Comparison of ENCODE assay signal across 20 mouse cellular contexts in the genomic region with DNA sequence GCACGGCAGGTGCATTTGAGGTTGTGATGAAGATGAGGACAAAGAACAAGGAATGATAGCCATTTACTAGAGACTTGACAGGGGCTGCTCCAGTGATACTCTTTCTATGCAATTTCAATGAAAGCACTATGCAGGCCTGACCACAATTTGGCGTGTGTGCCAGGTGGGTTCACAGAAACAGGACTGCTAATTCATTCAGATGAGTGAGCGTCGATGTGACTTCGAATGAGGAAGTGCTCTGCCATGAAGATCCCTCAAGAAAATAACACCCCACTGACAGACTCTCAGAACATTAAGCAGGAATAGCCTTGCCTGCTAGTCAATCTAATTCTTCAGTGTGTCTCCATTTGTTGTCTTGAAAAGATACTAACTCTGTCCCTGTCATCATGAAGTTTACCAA. TPM values are rescaled to one million over a fixed set of nuclear protein-coding genes. Genes with fewer than 3 reads are reported as not detected.
"Had no signal": no experiment of that assay in that cellular context is flagged by ENCODE, and none has a peak within 500 bp of the region (broad histone marks: within the 10 kb centered on the region; RNA-seq: fewer than 3 reads in every experiment).

No protein-coding gene starts in this region.

- DNase-seq: gastrocnemius, adult 2 months; gastrocnemius, postnatal 10 days; gastrocnemius, postnatal 25 days; heart, adult 18-20 months; heart, postnatal 4 days; kidney, adult 18-20 months; layer of hippocampus, postnatal 36 days had no signal

- H3K4me1 ChIP-seq: heart, embryonic 10.5 days; heart, embryonic 12.5 days; intestine, embryonic 15.5 days; limb, embryonic 13.5 days; limb, embryonic 15.5 days; liver, embryonic 12.5 days had no signal

- H3K27ac ChIP-seq: gastrocnemius, adult 2 months; heart, embryonic 10.5 days; hindbrain, embryonic 14.5 days; intestine, embryonic 15.5 days; layer of hippocampus, adult 2 months; limb, embryonic 13.5 days; limb, embryonic 15.5 days; liver, embryonic 12.5 days; liver, embryonic 14.5 days had no signal

- H3K36me3 ChIP-seq: heart, embryonic 10.5 days; heart, embryonic 12.5 days; intestine, embryonic 15.5 days; limb, embryonic 13.5 days; limb, embryonic 15.5 days; liver, embryonic 12.5 days had no signal

- ATAC-seq: hindbrain, embryonic 16.5 days; inflammation-experienced regulatory T-cells, adult 6 months; intestine, embryonic 15.5 days; intestine, postnatal 0 days; liver, embryonic 12.5 days had no signal

- H3K4me2 ChIP-seq: heart, embryonic 12.5 days; hindbrain, embryonic 14.5 days; intestine, embryonic 15.5 days; limb, embryonic 13.5 days; limb, embryonic 15.5 days; liver, embryonic 12.5 days had no signal

- H3K4me3 ChIP-seq: gastrocnemius, adult 2 months; heart, embryonic 10.5 days; heart, embryonic 12.5 days; intestine, embryonic 15.5 days; layer of hippocampus, adult 2 months; limb, embryonic 13.5 days; limb, embryonic 15.5 days; liver, embryonic 12.5 days had no signal

- H3K9me3 ChIP-seq: heart, embryonic 10.5 days; heart, embryonic 12.5 days; intestine, embryonic 15.5 days; limb, embryonic 13.5 days; limb, embryonic 15.5 days; liver, embryonic 12.5 days had no signal

- H3K27me3 ChIP-seq: heart, embryonic 12.5 days; intestine, embryonic 15.5 days; limb, embryonic 13.5 days; limb, embryonic 15.5 days; liver, embryonic 12.5 days had no signal

- H3K9ac ChIP-seq: heart, embryonic 12.5 days; hindbrain, embryonic 14.5 days; intestine, embryonic 15.5 days; limb, embryonic 13.5 days; limb, embryonic 15.5 days; liver, embryonic 12.5 days; liver, embryonic 14.5 days had no signal

RNA-seq across cellular contexts. Expression of a gene that starts 49.4 kb away (rescaled TPM):
- total RNA-seq: granulocyte monocyte progenitor cell, adult 5-6 weeks had no signal
- polyA plus RNA-seq: inflammation-experienced regulatory T-cells, adult 6 months had no signal
